Mouse (Mus musculus) embryo, embryonic 10.5 days (tissue): ENCODE data around the gene Sod1.
A peak's percentile ranks its signal among the peaks of the same experiment; 100 is the strongest.
"Not testable (repeated sequence)": the region's sequence is repeated elsewhere in the genome, so short reads cannot be mapped to it uniquely, and the experiment has no call there.

ENCODE experiments used
- DNase-seq: peaks from one replicate; pipeline ENCODE4 v3.0.0-alpha.2; 2015; ENCODE audit warnings: low spot score

Sod1 gene

DNA sequence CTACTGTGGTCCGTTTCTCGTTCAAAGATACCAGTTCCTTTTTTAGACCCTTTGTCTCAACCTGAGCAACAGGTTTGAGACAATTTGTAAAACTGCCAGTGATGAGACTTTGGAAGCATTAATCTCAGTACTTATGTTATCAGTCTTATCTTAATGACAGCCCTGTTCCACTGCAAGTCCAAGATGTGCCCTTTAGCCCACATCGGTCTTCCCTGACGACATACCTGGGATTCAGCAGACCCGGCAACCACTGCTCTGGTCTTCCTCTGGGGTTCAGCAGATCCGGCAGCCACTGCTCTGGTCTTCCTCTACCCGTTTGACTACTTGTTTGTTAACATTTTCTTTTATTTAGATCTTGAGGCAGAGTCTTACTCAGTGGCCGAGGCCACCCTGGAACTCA, 8.8 kb upstream of the Sod1 start:
- DNase-seq = no peak

DNA sequence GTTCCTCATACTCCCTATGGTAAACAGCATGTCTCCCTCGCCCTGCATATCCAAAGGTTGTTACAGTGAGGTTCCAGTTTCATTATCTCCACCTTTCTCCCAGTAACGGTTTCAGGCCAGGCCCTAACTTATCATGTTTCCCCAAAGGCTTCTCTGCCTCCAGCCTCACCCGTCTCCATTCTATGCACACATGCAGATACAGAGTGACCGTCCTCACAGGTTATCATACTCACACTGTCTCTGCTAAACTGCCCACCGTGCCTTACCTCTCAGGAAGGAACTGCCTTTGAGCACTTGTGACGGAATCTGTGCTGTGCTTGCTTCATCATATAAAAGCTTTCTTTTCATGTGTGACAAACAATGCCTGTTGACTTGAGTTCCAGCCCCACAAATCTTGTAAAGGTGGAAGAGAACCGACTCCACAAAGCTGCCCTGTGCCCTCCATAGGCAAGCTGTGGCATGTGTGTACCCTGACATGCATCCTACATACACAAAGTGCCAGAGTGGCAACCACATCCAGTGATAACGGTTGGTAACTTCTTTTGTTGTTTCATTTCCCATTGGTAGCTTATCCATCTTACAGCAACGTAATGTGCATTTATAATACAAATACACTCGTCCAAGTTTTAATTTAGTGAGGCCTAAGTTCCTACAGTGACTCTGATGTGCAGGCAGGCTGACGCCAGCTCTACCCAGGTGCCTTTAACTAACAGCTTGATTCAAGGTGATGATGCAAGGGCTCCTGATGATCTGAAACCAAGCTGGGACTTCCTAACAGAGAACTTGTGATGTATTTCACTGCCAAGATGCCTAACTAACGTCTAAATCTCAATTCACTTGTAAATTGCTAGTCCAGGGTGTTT, 6.8 kb upstream of the Sod1 start:
- no peak for DNase-seq

DNA sequence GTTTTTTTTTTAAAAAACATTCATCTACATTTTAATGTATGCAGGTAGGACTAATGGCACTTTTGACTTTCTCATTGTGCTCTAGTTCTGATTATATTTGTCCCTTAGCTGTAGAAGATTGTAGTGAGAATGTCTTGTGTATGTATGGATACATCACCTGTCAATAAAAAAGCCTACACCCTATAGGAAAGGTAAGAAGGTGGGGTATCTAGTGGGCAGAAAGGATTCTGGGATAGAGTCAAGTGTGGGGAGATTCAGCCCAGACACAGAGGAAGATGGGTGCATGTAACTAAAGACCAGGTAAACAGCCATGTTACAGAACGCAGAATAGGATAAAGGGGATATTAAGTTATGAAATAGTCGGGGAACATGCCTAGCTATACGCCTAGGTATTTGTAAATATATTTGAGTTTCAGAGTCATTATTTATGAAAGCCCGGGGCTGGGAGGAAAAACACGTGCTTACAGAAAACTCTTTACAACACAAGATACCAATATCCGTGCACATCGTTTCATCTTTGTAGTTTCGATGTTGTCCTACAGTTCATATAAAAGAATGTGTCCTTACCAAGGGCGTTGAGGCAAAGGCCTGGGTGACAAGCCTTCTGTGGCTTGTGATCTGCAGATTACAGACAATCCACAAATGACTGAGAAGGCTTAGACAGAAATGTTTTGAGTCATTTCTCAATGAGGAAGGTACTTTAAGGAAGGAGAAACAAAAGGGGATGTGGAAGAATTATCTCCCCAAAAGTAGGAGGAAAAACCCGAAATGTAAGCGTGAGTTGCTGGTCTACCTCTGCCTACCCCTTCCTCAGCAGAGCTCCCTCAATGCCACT, 5.6 kb upstream of the Sod1 start:
- no peak for DNase-seq

DNA sequence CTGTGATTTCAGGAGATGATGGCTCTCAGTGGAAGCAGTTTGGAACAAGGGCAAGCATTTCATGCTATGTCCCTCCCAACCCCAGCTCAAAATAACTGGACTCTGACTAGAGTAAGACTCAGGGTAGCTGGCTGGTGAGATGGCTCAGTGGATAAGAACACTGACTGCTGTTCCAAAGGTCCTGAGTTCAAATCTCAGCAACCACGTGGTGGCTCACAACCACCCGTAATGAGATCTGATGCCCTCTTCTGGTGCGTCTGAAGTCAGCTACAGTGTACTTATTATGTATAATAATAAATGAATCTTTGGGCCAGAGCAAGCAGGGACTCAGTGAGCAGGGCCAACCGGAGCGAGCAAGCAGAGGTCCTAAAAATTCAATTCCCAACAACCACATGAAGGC, 4.7 kb upstream of the Sod1 start:
- not testable (repeated sequence) for DNase-seq

DNA sequence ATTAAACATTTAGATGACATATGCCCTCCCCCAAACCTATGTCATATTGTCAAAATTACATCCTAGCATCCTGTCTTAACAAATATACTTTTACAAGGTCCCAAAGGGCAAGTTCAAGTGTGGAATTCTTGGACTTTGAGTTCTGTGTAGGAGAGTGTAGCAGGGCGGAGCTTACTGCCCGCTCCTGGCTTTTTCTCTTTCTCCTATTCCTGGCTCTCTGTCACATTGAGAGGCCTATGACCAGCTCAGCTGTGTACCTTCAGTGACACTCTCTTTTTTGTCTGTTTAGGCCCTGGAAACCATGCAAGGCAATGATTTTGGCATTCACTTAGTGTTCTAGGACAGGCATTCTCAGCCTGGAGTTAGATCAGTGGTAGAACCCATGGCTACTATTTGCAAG, 4.1 kb upstream of the Sod1 start:
- no peak for DNase-seq

DNA sequence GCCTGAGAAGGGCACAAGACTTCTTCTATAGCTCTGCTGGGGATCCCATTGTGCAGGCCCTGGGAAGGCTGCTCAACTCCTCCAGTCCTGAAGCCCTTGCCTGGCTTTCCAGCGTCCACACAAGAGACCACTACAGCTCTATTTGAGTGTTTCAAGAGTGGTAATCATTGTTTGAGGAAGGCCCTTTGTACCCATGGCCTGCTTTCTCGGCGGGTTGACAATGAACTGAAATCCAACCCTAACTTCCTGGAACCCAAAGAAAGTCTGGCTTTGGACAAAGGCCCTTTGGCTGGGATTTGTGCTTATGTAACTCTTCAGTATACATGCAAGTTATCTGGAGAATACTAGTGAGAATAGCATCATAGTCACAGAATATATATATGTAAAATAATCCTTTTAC, 3.2 kb upstream of the Sod1 start:
- no peak for DNase-seq

DNA sequence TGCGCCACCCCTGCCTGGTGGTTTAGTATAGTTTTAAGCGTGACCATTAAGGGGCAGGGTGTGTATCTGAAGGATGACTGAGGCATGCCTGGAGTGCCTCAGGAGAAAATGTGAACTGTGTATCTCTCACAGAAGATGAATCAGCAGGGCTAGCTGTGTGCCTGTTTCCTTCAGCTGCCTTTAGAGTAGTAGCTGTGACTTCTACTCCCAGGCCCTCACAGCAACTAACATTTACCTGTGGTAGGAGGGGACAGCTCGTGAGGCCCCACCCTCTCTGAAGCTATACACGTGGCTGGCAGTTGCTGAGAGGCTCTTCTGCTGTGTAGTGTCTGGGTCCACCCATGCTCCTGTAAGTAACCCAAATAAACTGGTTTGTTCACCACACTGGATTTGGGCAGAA, 2.6 kb upstream of the Sod1 start:
- no peak for DNase-seq

DNA sequence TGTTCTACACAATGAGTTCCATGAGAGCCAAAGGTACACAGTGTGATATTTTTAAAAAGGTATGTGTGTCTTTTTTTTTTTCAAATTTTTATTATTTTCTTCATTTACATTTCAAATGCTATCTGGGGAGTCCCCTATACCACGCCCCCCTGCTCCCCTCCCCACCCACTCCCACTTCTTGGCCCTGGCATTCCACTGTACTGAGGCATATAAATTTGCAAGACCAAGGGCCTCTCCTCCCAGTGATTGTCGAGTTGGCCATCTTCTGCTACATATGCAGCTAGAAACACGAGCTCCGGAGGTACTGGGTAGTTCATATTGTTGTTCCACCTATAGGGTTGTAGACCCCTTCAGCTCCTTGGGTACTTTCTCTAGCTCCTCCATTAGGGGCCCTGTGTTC, 1.1 kb upstream of the Sod1 start:
- DNase-seq = not testable (repeated sequence)

DNA sequence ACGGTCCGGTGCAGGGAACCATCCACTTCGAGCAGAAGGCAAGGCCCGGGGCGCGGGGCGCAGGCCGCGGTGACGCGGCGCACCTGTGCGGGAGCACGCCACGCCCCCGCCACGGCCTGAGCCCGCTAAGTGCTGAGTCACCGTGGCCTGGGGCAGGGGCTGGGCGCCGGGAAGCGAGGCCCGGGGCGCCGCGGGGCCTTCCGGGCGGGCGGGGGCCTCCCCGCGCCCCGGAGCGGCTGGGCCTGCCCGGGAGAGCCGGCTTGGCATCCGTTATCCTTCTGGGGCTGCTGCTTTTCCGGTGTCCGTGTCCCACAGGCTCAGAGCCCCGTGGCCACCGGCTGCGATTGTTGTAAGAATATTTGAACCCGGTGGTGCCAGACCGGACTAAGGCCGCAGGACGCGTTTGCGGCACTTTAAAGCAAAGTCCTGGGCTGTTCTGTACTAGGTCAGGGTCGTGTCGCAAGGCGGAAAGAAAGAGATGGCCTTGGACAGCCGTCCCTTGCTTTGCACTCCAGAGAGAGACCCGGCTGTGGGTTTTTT, 408 bp downstream of the Sod1 start:
- peak; percentile 47 for DNase-seq

DNA sequence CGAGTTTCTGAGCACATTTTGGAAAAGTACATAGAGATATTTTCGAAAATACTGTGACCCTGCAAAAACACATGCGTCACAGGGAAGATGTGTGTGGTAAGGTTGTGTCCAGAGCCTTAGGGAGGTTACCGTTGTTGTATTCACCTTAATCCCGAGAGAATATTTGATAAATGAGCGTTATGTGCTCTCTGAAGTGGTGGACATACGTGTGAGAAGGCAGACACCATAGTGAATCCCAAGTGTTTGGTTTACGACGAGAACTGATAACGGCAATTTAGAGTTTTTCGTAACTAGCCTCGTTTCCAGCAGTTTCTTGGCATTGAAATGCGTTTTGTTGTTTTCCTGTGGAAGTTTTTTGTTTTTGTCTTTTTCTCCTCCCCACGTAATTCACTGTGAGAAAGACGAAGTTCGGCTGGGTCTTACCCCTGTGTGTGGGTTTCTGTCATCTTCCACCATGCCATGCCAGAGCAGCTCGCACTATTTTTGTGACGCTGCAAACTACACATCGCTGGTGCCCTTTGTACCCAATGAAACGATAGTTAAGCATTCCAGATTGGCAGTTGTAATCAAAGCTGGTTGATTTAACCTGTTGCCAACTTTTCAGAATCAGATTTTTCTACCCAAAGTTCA, 1.0 kb downstream of the Sod1 start:
- peak; percentile 23 for DNase-seq

DNA sequence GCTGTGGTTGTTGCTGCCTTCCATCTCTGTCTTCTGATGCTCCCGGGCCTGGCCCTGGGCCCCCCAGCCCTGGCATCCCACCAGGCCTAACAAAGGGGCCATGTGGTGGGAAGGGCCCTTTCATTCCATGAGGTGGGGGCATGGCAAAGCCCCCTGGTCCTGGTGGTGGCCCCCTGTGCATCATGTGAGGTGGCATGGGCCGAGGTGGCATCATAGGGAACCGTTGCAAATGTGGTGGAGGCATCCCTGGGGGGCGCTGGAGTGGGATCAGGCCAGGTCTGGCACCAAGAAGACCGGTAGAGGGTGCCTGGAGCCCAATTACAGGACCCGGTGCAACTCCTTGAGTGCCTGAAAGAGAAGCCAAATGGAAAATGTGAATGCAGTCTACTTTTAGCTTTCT, 9.3 kb downstream of the Sod1 start:
- DNase-seq = no peak

DNA sequence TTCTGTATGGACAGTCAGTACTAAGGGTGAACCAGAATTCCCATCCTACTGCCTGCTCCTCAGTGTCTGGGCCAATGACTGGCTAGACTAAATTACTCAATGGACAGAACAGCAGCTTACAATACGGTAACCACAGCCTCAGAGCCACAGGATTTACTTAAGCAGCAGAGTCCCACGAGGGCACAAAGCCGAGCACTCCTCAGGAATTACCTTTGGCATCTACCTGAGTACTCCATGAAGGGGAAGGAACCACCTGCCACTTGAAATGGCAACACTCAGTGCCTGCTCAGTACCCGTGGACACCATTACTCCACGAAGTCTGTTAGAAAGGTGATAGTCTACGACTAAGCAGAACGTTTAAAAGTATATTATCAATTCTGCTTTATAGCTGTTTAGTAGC, 10.7 kb downstream of the Sod1 start:
- DNase-seq = no peak

DNA sequence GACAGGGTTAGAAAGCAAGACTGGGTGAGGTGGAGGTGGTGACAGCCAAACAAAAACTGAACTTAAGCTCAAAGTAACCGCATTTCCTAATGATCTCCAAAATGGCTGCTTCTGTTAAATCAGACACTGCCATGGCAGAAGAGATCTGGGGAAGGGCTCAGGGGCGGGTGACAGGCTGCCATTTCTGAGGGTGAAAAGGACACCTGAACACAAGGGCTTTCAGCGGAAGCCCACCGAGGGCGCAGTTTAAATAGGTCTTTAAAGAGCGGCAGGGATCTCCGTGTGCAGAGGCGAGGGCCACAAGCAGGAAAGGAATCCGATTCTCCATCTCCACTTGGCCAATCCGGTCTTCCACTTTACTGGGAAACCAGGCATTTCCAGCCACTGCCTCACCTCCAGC, 13.1 kb downstream of the Sod1 start:
- no peak for DNase-seq

DNA sequence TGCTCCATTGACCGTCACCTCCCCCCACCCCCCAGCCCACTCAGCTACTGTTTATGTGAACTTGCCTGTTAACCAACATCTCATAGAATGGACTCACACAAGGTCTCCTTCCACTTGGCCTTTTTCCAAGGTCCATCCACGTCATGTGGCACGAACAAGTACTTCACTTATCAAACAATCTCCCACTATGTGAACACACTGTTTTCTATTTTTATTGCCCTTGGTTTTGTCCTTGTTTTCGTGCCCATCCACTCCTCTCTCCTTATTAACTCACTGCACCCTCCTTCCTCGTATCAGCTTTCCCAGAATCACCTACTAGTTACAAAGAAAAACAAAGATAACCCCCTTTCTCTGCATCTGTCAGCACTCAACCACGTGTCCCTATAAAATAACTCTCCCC, 14.1 kb downstream of the Sod1 start:
- no peak for DNase-seq

DNA sequence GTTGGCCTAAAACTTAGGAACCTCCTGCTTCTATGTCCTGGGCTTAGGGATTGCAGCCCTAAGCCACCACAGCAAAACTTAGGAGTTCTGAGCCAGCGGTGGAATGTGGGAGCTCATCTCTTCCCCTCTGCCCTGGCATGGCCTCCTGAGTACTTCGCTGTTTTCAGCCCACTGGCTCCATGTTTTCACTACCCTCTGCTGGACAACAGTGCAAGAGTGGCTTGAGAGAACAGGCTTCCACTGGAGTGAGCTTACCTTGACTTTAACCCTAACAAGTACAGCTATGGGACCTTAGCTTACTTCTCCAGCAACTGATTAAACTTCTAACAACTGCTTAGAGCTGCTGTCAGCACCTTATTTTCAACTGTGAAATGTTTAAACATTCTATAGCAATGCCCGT, 14.6 kb downstream of the Sod1 start:
- no peak for DNase-seq

DNA sequence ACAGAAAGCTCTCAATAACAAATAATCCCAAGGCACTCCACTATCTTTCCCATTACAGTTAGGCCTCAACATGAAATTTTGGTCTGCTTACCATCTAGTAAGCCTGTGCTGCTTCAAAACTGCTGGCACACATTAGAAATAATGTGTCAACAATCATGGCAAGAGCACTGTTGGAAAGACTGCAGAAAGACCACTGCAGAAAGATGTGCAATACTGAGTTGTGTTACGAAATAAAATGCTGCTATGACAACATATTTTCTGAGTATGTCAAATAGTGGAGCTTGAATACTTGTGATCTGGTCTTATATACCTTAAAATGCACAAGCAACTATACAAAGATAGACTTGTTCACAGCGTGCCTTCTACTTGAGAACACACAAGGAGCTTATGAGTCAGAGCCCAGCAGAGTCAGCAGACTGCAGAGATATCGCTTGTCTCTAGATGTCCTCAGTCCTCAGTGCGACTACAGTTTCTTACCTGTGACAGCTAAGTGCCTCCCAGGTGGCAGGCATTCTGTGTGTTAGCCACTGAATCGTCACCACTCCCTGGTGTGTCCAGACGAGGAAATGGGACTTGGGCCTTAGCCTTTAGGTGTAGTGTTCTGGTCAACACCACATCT, 18.7 kb downstream of the Sod1 start:
- DNase-seq = no peak

DNA sequence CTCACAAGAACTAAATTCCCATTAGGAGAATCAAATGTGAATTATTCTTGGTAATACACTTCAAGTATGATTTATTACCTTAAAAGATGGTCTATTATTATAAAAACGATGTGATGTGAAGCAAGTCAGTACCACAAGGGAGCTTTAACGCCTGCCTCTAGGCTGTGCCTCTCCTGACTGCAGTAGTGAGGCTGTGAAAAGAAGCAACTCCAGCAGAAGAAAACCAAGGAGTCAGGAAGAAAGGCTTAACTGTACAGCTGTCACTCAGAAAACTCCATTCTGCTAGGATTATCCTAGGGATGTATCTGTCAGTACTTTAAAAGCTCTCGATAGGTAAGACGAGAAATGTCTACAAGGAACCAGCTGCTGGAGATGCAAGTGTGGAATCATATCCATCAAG, 21.3 kb downstream of the Sod1 start:
- DNase-seq = no peak

DNA sequence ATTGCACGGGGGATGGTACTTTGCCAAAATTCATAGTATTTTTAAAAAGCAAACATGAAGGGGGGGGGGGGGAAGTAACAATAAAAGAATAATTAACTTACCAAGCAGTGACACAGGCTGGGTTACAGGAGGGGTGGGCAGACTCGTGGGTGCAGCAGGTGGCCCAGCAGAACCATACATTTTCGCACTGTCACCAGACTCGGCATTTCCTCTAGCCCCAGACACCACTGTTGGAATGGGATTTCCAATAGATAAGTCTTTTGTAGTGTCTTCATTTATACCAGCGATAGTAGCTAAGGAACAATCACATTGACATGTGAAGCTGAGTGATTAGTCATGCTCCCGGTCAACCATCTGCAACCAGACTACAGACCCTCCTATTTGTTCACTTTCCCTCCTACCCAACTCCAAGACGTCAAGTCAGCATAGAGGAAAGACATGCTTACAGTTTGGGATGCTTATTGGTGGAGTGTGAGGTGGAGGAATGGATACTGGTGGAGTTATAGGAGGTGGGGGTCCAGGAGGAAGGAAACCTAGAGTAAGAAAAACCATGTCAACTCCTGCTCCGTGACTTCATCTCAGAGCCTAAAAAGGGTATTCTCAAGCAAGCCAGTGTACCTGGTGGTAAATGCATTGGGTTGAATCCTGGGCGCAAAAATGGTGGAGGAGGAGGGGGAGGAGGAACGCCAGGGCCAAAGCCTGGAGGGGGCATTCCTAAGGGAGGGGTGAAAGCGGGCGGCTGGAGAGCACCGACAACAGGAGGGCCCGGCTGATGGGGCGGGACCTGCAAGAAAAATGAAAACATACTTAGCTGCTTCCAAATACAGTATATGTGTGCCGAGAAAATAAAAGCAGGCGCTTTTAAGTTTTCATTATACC, 22.1 kb downstream of the Sod1 start:
- no peak for DNase-seq

DNA sequence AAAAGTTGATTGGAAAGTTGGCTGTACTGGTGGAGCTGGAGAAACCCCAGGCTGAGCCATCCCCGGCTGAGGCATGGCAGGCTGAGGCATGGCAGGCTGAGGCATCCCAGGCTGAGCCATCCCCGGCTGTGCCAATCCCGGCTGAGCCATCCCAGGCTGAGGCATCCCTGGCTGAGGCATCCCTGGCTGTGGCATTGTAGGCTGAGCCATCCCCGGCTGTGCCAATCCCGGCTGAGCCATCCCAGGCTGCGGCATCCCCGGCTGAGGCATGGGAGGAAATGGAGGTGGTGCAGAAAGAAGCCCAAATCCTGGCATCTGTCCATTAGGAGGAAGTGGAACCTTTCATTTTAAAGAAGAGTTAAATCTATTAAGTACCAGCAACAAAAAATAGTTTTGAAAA, 29.5 kb downstream of the Sod1 start:
- DNase-seq = no peak

DNA sequence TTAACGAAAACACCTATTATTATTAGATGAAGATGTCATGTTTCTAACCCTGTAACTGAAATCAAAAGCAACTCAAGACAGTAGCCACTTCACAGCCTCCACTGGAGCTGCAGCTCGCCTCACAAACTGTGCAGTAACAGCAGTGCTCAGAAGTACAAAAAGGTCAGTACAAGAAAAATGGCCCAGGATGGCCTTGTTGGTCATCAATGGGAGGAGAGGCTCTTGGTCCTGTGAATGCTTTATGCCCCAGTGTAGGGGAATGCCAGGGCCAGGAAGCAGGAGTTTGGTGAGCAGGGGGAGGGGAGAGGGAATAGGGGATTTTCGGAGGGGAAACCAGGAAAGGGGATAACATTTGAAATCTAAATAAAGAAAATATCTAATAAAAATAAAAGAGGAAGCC, 30.7 kb downstream of the Sod1 start:
- not testable (repeated sequence) for DNase-seq

DNA sequence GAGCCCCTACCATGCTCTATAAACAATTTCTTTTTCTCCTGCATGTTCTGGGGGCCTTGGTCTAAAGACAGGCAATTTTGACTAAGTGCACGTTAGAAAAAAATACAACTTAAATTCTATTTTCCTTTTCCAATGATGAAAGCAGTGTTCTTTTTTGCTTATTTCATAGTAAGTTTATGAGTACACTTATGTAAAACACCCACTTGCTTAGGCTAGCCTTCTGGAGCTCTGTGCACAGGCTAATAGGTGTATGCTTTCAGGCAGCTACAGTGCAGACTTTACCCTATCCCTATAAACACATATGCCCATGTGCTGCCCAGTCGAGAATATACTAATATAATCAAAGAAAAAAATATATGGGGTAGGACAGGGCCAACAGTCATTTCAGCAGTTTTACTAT, 32.0 kb downstream of the Sod1 start:
- DNase-seq = no peak
